Mouse (Mus musculus): Measurements from ENCODE around the gene Mob2. TPM values are rescaled to one million over a fixed set of nuclear protein-coding genes. Genes with fewer than 3 reads are reported as not detected.

The Mob2 gene
- total and polyA plus RNA-seq, 2 experiments from 2014 or later = 45.5 to 53.6 TPM

GRCm38 (mm10) chr7:142035048-142035811, 25.6 kb downstream of the Mob2 start:
- Histone ChIP-seq H3K27ac (ENCODE audit: low read depth) (no peak overlapping the region), H3K4me2 (ENCODE audit: low read depth, low read length) (no peak overlapping the region), H3K9me3 (replicated peaks; ENCODE audit: control insufficient read depth, low read length) (no peaks in the 10 kb centered on the region), H3K4me3 (ENCODE audit: low read depth, low read length) (no peak overlapping the region), H3K4me1 (ENCODE audit: control insufficient read depth, insufficient read depth) (peaks cover 29% of the 10 kb centered on the region), H3K36me3 (replicated peaks; ENCODE audit: control insufficient read depth, insufficient read depth, low read length) (no peaks in the 10 kb centered on the region), H3K27me3 (ENCODE audit: control insufficient read depth, insufficient read depth, low read length) (no peaks in the 10 kb centered on the region), H3K9ac (replicated peaks; ENCODE audit: low read depth, low read length) (no peak overlapping the region)
- ATAC-seq (ENCODE audit: insufficient read depth, low read depth) (no peak), DNase-seq (ENCODE audit: low spot score) (no peak)
- WGBS = 38% methylated on average over 2 of the region's 2 CpGs
- TF ChIP-seq CTCF (IDR thresholded peaks at IDR 0.05; ENCODE audit: low read depth) (no peak), EP300 (IDR thresholded peaks at IDR 0.05; ENCODE audit: low read depth) (no peak)

GRCm38 (mm10) chr7:142034198-142034597, 26.7 kb downstream of the Mob2 start:
- Histone ChIP-seq H3K9me3 (replicated peaks; ENCODE audit: control insufficient read depth, low read length) (no peaks in the 10 kb centered on the region), H3K4me1 (ENCODE audit: control insufficient read depth, insufficient read depth) (peaks cover 23% of the 10 kb centered on the region), H3K36me3 (replicated peaks; ENCODE audit: control insufficient read depth, insufficient read depth, low read length) (no peaks in the 10 kb centered on the region), H3K4me2 (ENCODE audit: low read depth, low read length) (no peak overlapping the region), H3K27me3 (ENCODE audit: control insufficient read depth, insufficient read depth, low read length) (no peaks in the 10 kb centered on the region), H3K27ac (ENCODE audit: low read depth) (peak overlapping the region; percentile 60), H3K4me3 (ENCODE audit: low read depth, low read length) (no peak overlapping the region), H3K9ac (replicated peaks; ENCODE audit: low read depth, low read length) (no peak overlapping the region)
- DNase-seq (ENCODE audit: low spot score) (peak; percentile 61), ATAC-seq (ENCODE audit: insufficient read depth, low read depth) (peak; percentile 73)
- no peak for TF ChIP-seq EP300 (IDR thresholded peaks at IDR 0.05; ENCODE audit: low read depth)
- TF ChIP-seq CTCF (IDR thresholded peaks at IDR 0.05; ENCODE audit: low read depth) = no peak
- WGBS = 40% methylated on average over 2 of the region's 2 CpGs

GRCm38 (mm10) chr7:142030073-142030472, 30.8 kb downstream of the Mob2 start:
- no peak for DNase-seq (ENCODE audit: low spot score)
- H3K9ac ChIP-seq (replicated peaks; ENCODE audit: low read depth, low read length) = no peak overlapping the region

GRCm38 (mm10) chr7:142025926-142026325, 34.9 kb downstream of the Mob2 start:
- DNase-seq (ENCODE audit: low spot score) (no peak), ATAC-seq (ENCODE audit: insufficient read depth, low read depth) (peak; percentile 47; the same call in 1 of the 2 replicates)
- WGBS = 62% methylated on average over 4 of the region's 4 CpGs
- Histone ChIP-seq H3K9me3 (replicated peaks; ENCODE audit: control insufficient read depth, low read length) (no peaks in the 10 kb centered on the region), H3K36me3 (replicated peaks; ENCODE audit: control insufficient read depth, insufficient read depth, low read length) (no peaks in the 10 kb centered on the region), H3K4me3 (ENCODE audit: low read depth, low read length) (no peak overlapping the region), H3K9ac (replicated peaks; ENCODE audit: low read depth, low read length) (no peak overlapping the region), H3K27ac (ENCODE audit: low read depth) (peak overlapping the region; percentile 47; the same call in 1 of the 2 replicates), H3K27me3 (ENCODE audit: control insufficient read depth, insufficient read depth, low read length) (no peaks in the 10 kb centered on the region), H3K4me1 (ENCODE audit: control insufficient read depth, insufficient read depth) (peaks cover 12% of the 10 kb centered on the region), H3K4me2 (ENCODE audit: low read depth, low read length) (no peak overlapping the region)
- TF ChIP-seq CTCF (IDR thresholded peaks at IDR 0.05; ENCODE audit: low read depth) (no peak), EP300 (IDR thresholded peaks at IDR 0.05; ENCODE audit: low read depth) (no peak)

More at GRCm38 (mm10) chr7:142030073-142030472, 30.8 kb downstream of the Mob2 start:
- ATAC-seq (ENCODE audit: insufficient read depth, low read depth) = no peak
- Histone ChIP-seq H3K4me3 (ENCODE audit: low read depth, low read length) (no peak overlapping the region), H3K4me1 (ENCODE audit: control insufficient read depth, insufficient read depth) (peaks cover 22% of the 10 kb centered on the region), H3K9me3 (replicated peaks; ENCODE audit: control insufficient read depth, low read length) (no peaks in the 10 kb centered on the region), H3K4me2 (ENCODE audit: low read depth, low read length) (no peak overlapping the region), H3K27ac (ENCODE audit: low read depth) (no peak overlapping the region), H3K27me3 (ENCODE audit: control insufficient read depth, insufficient read depth, low read length) (no peaks in the 10 kb centered on the region), H3K36me3 (replicated peaks; ENCODE audit: control insufficient read depth, insufficient read depth, low read length) (no peaks in the 10 kb centered on the region)
- TF ChIP-seq EP300 (IDR thresholded peaks at IDR 0.05; ENCODE audit: low read depth) (no peak), CTCF (IDR thresholded peaks at IDR 0.05; ENCODE audit: low read depth) (no peak)

GRCm38 (mm10) chr7:142025196-142025595, 35.7 kb downstream of the Mob2 start:
- TF ChIP-seq CTCF (IDR thresholded peaks at IDR 0.05; ENCODE audit: low read depth) (no peak), EP300 (IDR thresholded peaks at IDR 0.05; ENCODE audit: low read depth) (no peak)
- Histone ChIP-seq H3K36me3 (replicated peaks; ENCODE audit: control insufficient read depth, insufficient read depth, low read length) (no peaks in the 10 kb centered on the region), H3K4me1 (ENCODE audit: control insufficient read depth, insufficient read depth) (peaks cover 12% of the 10 kb centered on the region), H3K27ac (ENCODE audit: low read depth) (peak overlapping the region; percentile 47; the same call in 1 of the 2 replicates), H3K4me3 (ENCODE audit: low read depth, low read length) (no peak overlapping the region), H3K27me3 (ENCODE audit: control insufficient read depth, insufficient read depth, low read length) (no peaks in the 10 kb centered on the region), H3K9ac (replicated peaks; ENCODE audit: low read depth, low read length) (no peak overlapping the region), H3K4me2 (ENCODE audit: low read depth, low read length) (no peak overlapping the region), H3K9me3 (replicated peaks; ENCODE audit: control insufficient read depth, low read length) (no peaks in the 10 kb centered on the region)
- 34% methylated on average over 2 of the region's 2 CpGs for WGBS
- ATAC-seq (ENCODE audit: insufficient read depth, low read depth) = peak; percentile 51; the same call in 1 of the 2 replicates
- DNase-seq (ENCODE audit: low spot score) = peak; percentile 51

All from heart, postnatal 0 days (tissue).